Mouse (Mus musculus) left cerebral cortex, adult 8-10 months (tissue): ENCODE results near the gene Hdac7. TPM values are rescaled to one million over a fixed set of nuclear protein-coding genes. Genes with fewer than 3 reads are reported as not detected.
A peak's percentile ranks its signal among the peaks of the same experiment; 100 is the strongest.

Experiments
- DNase-seq, 2 experiments: peaks; one replicate each; pipeline ENCODE4 v3.0.0; 2022; ENCODE audit warnings: low spot score in 2 of 2
- total RNA-seq, 4 experiments: library from RNA; stranded (reverse); gene quantifications; 2 replicates each; pipeline ENCODE4 v1.2.4; 2022

Hdac7 gene
- total RNA-seq, 4 experiments from 2014 or later = 27.7 to 34.7 (median 32.9) TPM

DNA sequence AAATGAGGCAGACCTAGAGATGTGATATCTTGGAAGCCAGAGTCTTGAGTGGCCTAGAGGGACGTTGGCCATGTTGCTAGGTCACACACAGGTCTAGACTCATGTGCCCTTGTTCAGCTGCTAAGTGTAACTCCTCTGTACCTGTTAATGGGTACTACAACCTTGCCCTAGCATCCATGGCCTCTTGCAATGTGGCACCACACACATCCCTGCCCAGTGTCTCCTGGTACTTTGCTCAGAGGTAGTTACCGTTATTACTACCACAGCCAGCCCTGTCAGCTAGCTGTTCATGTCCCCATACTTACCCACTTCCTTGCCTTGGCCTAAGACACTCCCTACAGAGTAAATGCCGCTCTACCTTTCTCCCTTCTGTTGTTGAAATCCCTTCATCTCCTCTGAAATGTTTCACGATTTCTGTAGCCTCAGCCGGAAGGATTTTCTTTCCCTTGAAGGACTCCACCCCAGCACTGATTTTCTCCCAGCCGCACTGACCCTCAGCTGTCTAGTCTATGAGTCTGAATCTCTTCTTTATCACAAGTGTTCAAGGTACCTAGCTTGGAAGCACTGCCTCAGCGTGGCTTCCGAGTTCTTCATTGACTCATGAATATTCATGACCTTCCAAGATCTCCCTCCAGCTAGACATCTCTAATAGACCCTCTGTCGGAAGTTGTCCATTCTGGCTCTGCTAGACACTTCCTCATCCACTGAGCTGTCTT is 11.4 kb downstream of the Hdac7 start:
- DNase-seq = no peak

DNA sequence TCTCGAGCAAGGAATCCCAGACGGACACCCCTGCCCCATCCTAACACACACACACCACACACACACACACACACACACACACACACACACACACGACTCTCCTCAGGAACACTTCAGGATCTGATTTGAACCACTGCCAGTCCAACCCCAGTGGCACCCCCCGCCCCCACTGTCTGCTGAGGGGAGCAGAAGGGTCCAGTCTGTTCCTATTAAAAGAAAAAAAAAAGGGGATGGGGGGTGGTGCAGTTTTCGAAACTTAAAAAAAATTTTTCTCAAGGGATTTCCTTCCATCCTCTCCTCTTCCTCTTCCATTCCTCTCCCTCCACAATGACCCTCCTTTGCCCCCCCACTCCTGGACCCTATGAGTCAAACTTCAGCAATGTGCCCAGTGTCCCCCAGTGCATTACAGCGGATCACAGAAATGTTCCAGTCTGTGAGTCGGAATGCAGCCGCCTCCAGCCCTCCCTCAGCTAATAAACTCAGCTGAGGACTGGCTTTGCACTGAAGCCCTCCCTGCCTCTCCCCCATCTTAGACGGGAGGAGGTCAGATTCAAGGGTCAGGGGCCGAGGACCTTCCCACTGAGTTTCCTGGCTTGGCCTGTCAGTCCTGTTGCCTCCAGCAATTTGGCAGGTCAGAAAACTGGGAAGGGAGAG is 12.2 kb downstream of the Hdac7 start:
- no peak for DNase-seq

GRCm38 (mm10) chr15:97831242-97831986 is 12.9 kb downstream of the Hdac7 start:
- no peak for DNase-seq

DNA sequence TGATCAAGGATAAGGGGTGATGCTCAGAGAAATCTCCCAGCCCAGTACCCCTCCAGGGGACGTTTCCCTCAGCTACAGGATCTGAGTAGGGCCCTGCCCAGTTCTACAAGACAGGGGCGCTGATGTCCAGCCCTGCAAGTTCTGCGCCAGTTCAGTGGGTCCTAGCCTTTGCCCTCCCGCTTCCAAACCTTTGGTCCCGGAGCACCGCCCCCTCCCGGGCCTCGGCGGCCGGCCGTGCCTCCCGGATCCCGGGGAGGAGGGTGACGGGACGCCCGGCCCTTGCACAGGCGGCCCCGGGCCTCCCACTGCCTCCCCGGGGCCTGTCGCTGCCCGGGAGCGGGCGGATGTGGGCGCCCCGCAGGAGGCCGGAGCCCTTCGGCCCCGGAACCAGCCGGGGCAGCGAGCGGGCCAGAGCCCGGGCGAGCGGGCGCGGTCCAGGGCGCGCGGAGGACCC is 13.5 kb downstream of the Hdac7 start:
- no peak for DNase-seq

DNA sequence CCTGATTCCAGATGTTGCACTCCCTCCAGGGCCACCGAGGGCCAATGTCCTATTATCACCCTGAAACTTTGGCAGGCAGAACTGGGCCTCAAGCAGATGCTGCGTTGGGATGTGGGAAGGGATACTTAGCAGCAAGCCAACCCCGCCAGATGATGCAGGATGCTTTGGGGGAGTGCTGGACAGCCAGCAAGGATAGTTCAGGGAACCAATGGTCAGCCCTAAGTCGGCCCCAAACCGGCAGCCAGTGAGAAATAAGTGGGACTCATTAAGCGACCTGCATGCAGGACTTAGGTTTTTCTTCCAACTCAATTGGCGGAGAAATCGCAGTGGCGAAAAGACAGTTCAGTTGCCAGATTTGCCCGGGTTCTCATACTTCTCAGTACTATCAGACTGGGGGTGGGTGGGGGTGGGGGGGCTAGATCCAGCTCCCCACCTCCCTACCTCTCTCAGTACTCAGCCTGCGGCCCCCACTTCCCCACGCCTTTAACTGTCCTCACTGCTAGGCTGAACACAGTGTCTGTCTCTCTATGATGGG is 14.0 kb downstream of the Hdac7 start:
- DNase-seq = no peak

GRCm38 (mm10) chr15:97829432-97829831 is 14.9 kb downstream of the Hdac7 start:
- DNase-seq = no peak

- no peak for DNase-seq
Measured at GRCm38 (mm10) chr15:97828901-97829338, 15.4 kb downstream of the Hdac7 start.

GRCm38 (mm10) chr15:97828221-97828842 is 16.0 kb downstream of the Hdac7 start:
- DNase-seq = peak in 1 of 2 experiments; percentile 82

GRCm38 (mm10) chr15:97827401-97827800 is 16.9 kb downstream of the Hdac7 start:
- DNase-seq = no peak

DNA sequence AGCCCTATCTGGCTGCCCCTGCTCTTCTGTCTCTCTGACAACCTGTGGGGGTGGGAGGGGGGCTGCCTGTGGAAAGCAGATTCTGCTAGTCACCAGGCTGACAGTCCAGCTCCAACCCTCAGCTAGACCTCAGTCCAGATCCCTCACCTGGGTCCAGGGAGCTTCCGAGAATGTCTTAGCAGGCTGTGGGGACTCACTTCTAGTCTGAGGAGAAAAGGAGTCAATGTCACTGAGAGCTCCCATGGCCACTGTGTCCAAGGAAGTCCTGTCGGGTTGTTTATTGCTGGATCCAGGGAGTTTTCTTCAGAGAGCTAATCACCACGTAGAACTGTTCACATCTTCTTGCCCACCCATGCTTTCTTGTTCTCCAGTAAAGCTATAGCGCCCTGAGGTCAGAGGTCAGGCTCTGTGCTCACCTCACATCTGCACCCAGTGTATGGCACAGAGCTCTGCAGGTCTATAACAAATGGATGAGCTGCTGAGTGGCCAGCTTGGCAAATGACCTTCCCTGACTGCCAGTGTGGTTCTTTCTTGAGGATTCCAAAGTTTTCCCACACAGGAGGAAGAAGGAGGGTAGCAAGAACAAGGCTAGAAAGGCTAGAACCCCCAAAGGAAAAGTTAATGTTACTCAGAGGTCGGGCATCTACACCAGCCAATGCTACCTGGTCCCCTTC is 17.6 kb downstream of the Hdac7 start:
- no peak for DNase-seq

DNA sequence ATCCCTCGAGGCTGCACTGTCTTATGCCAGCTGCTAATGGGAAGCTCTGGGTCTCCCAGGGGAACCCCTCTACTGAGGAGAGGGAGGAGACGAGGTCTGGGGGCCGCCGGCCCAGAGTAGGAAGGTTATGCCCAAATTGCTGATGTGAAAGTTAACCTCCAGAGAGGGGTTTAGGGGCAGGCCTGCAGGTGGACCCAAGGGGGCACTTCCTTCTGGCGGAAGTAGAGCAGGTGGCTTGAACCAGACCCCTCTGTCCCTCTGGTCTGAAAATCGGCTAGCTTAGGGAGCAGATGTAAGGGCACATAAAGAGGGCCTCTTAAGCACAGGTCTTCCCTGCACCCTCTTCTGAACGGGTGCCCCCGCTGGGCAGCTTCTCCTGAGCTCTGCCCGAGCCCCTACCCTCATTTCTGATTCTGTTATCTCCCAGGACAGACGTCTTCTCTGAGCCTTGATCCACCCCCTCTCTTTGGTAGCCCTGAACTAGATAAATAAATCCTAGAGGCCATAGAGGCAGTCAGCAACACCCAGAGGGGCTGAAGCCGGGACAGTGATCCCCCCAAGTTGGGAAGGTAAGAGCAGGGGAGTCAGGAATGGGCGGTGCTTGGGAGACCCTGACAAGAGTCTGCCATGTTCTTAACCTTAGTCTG is 18.2 kb downstream of the Hdac7 start:
- no peak for DNase-seq

DNA sequence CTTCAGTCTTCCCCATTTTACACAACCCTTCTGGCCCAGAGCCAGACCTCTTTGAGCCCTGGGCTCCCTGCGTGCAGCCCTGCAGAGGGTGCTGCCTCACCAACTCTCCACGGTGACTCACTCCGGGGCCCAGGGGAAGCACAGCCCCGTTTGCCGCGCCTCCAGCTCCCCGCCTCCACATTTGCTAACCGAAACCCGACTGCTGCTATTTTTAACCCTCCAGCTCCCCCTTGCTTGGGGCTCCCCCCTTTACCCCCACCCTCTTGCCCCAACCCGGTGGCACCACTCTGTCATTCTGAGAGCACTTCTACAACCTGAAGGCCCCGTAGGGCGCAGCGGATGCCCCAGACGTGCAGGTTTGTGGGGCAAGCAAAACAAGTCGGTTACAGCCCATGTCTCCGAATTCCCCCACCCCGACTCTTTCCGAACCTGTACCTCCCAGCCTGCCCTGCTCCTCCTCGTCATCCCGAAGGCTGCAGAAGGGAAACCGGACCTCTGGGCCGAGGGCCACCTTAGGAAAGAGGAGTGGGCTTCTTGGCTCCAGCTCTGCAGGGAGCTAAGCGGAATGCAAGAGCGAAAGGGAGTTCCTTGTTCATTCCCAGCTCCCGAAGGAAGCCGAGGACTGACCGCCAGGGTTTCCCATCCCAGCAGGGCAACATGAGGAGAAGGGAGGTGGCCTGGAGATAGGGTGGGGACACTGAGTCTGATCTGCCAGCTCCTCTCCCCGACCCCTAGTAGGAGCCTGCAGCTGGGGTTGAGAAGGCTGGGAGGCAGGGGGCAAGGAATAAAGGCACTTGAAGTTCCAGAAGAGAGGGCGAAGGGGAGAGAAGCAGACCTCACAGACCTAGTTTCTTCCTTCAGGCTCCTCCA is 19.0 kb downstream of the Hdac7 start:
- peak; percentile 57 to 80 for DNase-seq

DNA sequence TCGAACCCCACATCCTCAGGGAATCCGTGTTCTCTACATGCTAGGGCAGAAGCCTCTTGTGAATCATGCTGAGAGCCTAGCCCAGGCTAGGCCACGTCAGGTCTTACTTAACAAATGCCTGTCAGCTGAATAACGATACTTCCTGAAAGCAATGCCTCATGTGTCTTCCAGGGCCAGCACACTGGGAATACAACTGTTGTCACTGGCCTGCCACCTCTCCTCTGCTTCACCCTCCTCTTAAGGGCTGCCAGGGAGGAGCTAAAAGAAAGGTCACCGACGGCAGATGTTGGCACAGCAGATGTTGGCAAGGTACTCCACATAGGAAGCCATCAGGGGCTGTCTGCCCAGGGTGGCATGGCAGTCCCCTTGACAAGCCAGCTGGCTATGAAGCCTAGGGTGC is 20.3 kb downstream of the Hdac7 start:
- no peak for DNase-seq

- DNase-seq = no peak
Measured at GRCm38 (mm10) chr15:97823479-97823878, 20.8 kb downstream of the Hdac7 start.

DNA sequence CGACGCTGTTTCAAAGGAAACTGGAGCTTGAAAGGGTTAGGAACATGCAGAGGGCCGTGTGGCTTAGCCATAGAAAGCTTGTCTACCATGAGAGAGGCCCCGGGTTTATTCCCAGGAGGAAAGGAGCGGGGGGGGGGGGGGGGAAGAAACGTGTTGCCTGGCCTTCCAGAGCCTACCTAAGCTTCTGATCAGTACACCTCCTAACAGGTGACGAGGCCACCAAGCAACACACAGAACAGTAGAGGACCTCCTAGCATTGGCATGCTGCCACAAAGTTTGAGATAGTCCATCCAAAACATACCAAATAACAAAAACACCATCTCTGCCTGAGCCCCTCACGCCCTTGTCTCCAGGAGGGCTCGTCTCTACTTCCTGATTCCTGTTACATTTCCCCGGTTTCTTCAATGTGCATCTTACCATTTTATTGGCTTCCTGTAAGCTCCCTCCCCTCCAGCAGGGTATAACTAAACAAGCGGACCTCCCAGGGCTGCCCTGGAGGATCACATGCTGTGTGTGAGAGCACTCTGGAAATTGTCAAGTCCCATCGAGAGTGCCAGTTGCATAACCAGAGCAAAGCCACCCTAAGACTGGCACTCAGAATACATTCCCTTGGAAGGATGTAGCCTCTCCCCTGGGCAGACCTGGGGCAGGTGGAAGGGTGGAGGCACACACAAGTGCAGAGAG is 21.6 kb downstream of the Hdac7 start:
- DNase-seq = no peak

GRCm38 (mm10) chr15:97821983-97822363 is 22.3 kb downstream of the Hdac7 start:
- DNase-seq = no peak

DNA sequence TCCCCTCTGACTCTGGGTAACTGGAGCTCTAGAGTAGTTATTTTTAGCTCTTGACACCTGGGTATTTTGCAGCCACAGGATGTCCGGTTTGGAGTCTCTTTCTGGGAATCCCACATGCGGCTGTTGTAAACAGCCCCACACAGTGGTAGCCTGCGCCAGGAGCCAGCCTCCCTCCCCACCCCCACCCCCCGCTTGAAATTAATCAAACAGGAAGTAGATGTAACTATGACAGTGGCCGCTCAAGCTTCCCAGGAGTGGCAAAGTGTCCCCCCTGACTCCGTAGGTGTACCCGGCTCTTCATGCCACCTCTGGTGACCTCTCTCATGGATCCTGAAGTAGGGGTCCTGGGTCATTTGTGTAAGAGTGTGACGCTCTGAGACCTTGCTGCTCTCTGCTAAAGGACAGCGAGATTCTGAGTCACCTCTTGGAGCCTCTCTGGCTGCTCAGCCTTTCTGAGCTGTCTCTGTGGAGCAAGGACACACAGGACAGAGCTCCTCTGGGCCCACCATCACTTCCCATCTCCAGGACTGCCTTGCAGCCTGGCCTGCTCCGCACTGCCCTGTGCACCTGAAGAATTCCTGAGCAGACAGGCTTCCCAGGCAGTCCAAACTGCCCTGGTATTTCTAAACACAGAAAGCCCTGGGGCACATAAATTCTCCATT is 22.9 kb downstream of the Hdac7 start:
- no peak for DNase-seq

- no peak for DNase-seq
Measured at GRCm38 (mm10) chr15:97819937-97820336, 24.4 kb downstream of the Hdac7 start.
